Mouse (Mus musculus) CH12.LX (cell line): ENCODE results near the gene Socs1.

Source experiments
- CTCF ChIP-seq, 2 experiments: IDR thresholded peaks in 1 of 2; conservative IDR thresholded peaks in 1 of 2; 2 replicates each; pipeline ENCODE4 v1.5.1; 2011 to 2012; ENCODE audit warnings: low read depth in 2 of 2, low read length in 2 of 2, improper control_type of control experiment in 1 of 2, inconsistent platforms in 1 of 2, mild to moderate bottlenecking in 1 of 2, moderate library complexity in 1 of 2
- ELF1 ChIP-seq: IDR thresholded peaks from 2 replicates; pipeline ENCODE4 v1.6.1; 2014; ENCODE audit warnings: low read depth, mild to moderate bottlenecking, inconsistent platforms, low read length, improper control_type of control experiment
- HCFC1 ChIP-seq: IDR thresholded peaks from 2 replicates; pipeline ENCODE4 v1.6.1; 2012; ENCODE audit warnings: low read depth, mild to moderate bottlenecking, inconsistent platforms, low read length, improper control_type of control experiment
- MYC ChIP-seq: IDR thresholded peaks from 2 replicates; pipeline ENCODE4 v1.6.1; 2011; ENCODE audit warnings: low read depth, mild to moderate bottlenecking, improper control_type of control experiment, low read length
- NELFE ChIP-seq: IDR thresholded peaks from 2 replicates; pipeline ENCODE4 v1.6.1; 2011; ENCODE audit warnings: low read depth, low read length, improper control_type of control experiment
- POLR2A ChIP-seq: IDR thresholded peaks from 2 replicates; pipeline ENCODE4 v1.6.1; 2011; ENCODE audit warnings: low read depth, mild to moderate bottlenecking, improper control_type of control experiment, low read length
- POLR2AphosphoS2 ChIP-seq: IDR thresholded peaks from 2 replicates; pipeline ENCODE4 v1.6.1; 2011; ENCODE audit warnings: low read depth, low read length, improper control_type of control experiment
- RAD21 ChIP-seq: IDR thresholded peaks from 2 replicates; pipeline ENCODE4 v1.6.1; 2011; ENCODE audit warnings: low read depth, mild to moderate bottlenecking, low read length, improper control_type of control experiment, moderate library complexity
- SIN3A ChIP-seq: IDR thresholded peaks from 2 replicates; pipeline ENCODE4 v1.6.1; 2012; ENCODE audit warnings: low read length, improper control_type of control experiment, inconsistent platforms
- SMC3 ChIP-seq: IDR thresholded peaks from 2 replicates; pipeline ENCODE4 v1.6.1; 2011; ENCODE audit warnings: low read depth, low read length, improper control_type of control experiment
- USF1 ChIP-seq: IDR thresholded peaks from 2 replicates; pipeline ENCODE4 v1.6.1; 2014; ENCODE audit warnings: low read depth, mild to moderate bottlenecking, inconsistent platforms, low read length, improper control_type of control experiment
- USF2 ChIP-seq: conservative IDR thresholded peaks from 2 replicates; pipeline ENCODE4 v1.6.1; 2011; ENCODE audit warnings: low read depth, low read length, improper control_type of control experiment
- ZC3H11A ChIP-seq: IDR thresholded peaks from 2 replicates; pipeline ENCODE4 v1.6.1; 2012; ENCODE audit warnings: low read depth, mild to moderate bottlenecking, inconsistent platforms, low read length, improper control_type of control experiment
- ZMIZ1 ChIP-seq: IDR thresholded peaks from 2 replicates; pipeline ENCODE4 v1.6.1; 2012; ENCODE audit warnings: low read depth, mild to moderate bottlenecking, inconsistent platforms, low read length, improper control_type of control experiment

- no peak for TF ChIP-seq CTCF (conservative IDR thresholded peaks at IDR 0.05 in 1 of 2, IDR thresholded peaks at IDR 0.05 in 1 of 2; ENCODE audit: low read depth in 2 of 2, low read length in 2 of 2)
- no peak for TF ChIP-seq POLR2A
- TF ChIP-seq POLR2AphosphoS2 = no peak
- no peak for TF ChIP-seq ZC3H11A
- TF ChIP-seq USF1 = no peak
- TF ChIP-seq SMC3 = no peak
- TF ChIP-seq SIN3A = no peak
- no peak for TF ChIP-seq ELF1
- no peak for TF ChIP-seq ZMIZ1
- TF ChIP-seq NELFE = no peak
- 0 out of 2 replicates have a peak, but pooled peaks have one; percentile 52 for TF ChIP-seq MYC
- TF ChIP-seq RAD21 = no peak
- no peak for TF ChIP-seq HCFC1
- TF ChIP-seq USF2 = no peak
Measured at GRCm38 (mm10) chr16:10770531-10771325, 14.6 kb downstream of the Socs1 start.
